Mouse (Mus musculus) neural tube, embryonic 14.5 days (tissue): Measurements from ENCODE around the gene Ddx20. TPM values are rescaled to one million over a fixed set of nuclear protein-coding genes. Genes with fewer than 3 reads are reported as not detected.
A peak's percentile ranks its signal among the peaks of the same experiment; 100 is the strongest.

Experiments used
- ATAC-seq: fragments of 200-750 bp; cut with Nextera tagmentation; 2 replicates; pipeline ENCODE4 v1.8.0; 2017; ENCODE audit warnings: low read depth, mild to moderate bottlenecking, moderate TSS enrichment, moderate library complexity
- H3K27ac ChIP-seq: fragments of 300-500 bp; sonication (generic); 2 replicates; pipeline ENCODE4 v1.5.1; 2014; ENCODE audit warnings: low read depth, mild to moderate bottlenecking, control low read depth, low read length, moderate library complexity, mixed read lengths
- H3K27me3 ChIP-seq: fragments of 300-500 bp; sonication (generic); 2 replicates; pipeline ENCODE4 v1.6.1; 2014; ENCODE audit warnings: low read length; ENCODE audit not compliant: control insufficient read depth, insufficient read depth
- H3K36me3 ChIP-seq: fragments of 300-500 bp; sonication (generic); 2 replicates; pipeline ENCODE4 v1.6.1; 2014; ENCODE audit warnings: low read length, mixed read lengths; ENCODE audit not compliant: control insufficient read depth, insufficient read depth
- H3K4me1 ChIP-seq: fragments of 300-500 bp; sonication (generic); 2 replicates; pipeline ENCODE4 v1.6.1; 2014; ENCODE audit warnings: low read length; ENCODE audit not compliant: control insufficient read depth, insufficient read depth
- H3K4me2 ChIP-seq: fragments of 300-500 bp; sonication (generic); 2 replicates; pipeline ENCODE4 v1.6.1; 2014; ENCODE audit warnings: mild to moderate bottlenecking, low read depth, low read length, control low read depth
- H3K4me3 ChIP-seq: fragments of 300-500 bp; sonication (generic); 2 replicates; pipeline ENCODE4 v1.5.1; 2014; ENCODE audit warnings: low read depth, low read length, control low read depth, mixed read lengths
- H3K9ac ChIP-seq: fragments of 300-500 bp; sonication (generic); replicated peaks from 2 replicates; pipeline ENCODE4 v1.6.1; 2014; ENCODE audit warnings: low read depth, mild to moderate bottlenecking, control low read depth, low read length, mixed read lengths
- H3K9me3 ChIP-seq: fragments of 300-500 bp; sonication (generic); 2 replicates; pipeline ENCODE4 v1.6.1; 2016; ENCODE audit warnings: low read length; ENCODE audit not compliant: control insufficient read depth
- WGBS: fragments of 180-500 bp; shearing (Covaris S2); extraction: QIAGEN DNeasy Blood & Tissue Kit; methylation state at CpG from one replicate; pipeline ENCODE4 v1.1.7; 2014; 5-methylcytosine and 5-hydroxymethylcytosine counted together
- polyA plus RNA-seq: library from polyadenylated mRNA; unstranded; fragments of >200 nt; fragmentation: Nextera tagmentation; extraction: Ambion mirVana; gene quantifications from 2 replicates; pipeline ENCODE4 v1.2.1, GENCODE M21; 2014

The Ddx20 gene
- 22.2 and 25.7 TPM in 2 replicates for polyA plus RNA-seq

DNA sequence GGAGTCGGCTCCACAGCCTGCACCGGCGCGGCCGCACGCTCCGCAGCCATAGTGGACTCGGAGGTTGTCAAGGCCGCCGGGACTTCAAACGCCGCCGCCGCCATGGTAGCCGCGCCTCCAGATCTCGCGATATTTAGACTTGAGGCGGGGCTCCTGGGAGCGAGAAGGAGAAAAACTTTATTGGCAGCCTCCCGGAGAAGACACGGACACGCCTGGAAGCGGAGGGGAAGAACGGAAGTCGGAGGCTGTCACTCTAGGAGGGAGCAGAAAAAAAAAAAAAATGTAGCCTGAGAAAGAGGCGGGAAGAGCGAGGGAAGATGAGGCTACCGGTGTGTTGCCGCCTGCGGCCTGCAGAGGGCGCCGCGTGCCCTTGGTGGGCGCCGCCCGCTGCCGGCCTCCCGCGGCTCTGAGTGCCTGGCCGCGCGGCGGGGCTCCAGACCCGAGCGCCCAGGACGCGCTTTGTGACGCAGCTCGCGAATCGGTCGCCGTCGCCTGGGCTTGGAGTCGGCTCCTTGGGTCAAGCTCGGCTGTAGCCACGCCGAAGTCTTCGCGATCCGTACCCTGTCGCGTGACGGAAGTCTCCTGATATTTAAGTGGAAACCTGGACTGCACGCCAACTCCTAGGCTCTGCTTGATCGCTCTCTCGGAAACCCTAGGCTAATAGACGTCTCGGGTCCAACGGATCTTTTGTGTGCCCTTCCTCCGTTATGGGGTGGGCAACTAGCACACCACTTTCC, at the start of gene Ddx20:
Gene Ddx20, minus strand, starts transcription at position 251 of the 737 bp plus-strand sequence.
- H3K27me3 ChIP-seq, result no peaks in the 10 kb centered on the region; the same call in 1 of the 2 replicates
- H3K4me3 ChIP-seq, result peak within 1 kb of the TSS; percentile 90
- H3K4me1 ChIP-seq, result peaks cover 8% of the 10 kb centered on the region
- no peaks in the 10 kb centered on the region for H3K9me3 ChIP-seq
- WGBS, result under 1% methylated on average over 72 of the region's 72 CpGs
- peak; percentile 97 for ATAC-seq
- H3K27ac ChIP-seq, result peak within 1 kb of the TSS; percentile 81
- peak within 1 kb of the TSS; percentile 86 for H3K9ac ChIP-seq
- peak within 1 kb of the TSS; percentile 82 for H3K4me2 ChIP-seq
- H3K36me3 ChIP-seq, result peaks cover 9% of the 10 kb centered on the region; the same call in 1 of the 2 replicates

DNA sequence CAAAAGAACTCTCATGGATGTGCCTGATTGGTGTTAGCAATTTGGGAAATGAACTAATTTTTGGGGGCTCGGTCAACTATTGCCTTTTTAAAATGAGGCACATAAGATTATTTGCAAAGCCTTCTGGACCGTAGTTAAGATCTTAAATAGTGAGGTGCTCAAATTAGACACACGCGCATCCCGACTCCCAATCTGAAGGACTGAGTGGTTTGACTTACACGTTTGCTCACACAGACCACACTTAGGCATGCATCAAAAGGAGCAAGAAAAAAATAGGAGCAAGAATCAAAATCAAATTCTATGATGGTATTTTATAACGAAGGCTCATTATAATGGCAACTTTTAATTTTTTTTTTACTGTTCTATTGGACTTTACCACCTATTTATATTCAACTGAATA, 49.7 kb upstream of the Ddx20 start:
- H3K9me3 ChIP-seq, result no peaks in the 10 kb centered on the region
- ATAC-seq, result no peak
- 96% methylated on average over 7 of the region's 7 CpGs for WGBS

DNA sequence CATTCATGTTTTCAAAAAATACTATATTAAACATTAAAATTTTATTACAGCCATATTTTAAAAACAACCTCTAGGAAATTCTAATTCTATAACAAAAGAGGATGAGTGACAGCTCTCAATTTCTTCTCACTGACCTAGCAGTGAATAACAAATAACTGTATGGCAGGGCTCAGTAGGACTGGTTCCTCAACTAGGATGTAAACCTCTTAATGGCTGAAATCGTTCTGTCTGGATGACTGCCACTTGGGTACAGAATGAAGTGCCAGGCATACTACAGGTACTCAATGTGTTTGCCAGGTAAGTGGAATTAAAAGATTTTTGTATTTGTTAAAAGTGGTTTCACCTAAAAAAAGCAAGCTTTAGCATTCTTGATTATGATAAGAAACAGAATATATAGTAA, 48.8 kb upstream of the Ddx20 start:
- ATAC-seq, result no peak
- no peaks in the 10 kb centered on the region for H3K4me1 ChIP-seq
- 95% methylated on average over 1 of the region's 1 CpGs for WGBS
- H3K27ac ChIP-seq, result no peak overlapping the region
- H3K27me3 ChIP-seq, result no peaks in the 10 kb centered on the region
- H3K36me3 ChIP-seq, result peaks cover 1% of the 10 kb centered on the region; the same call in 1 of the 2 replicates
- H3K9me3 ChIP-seq, result no peaks in the 10 kb centered on the region
- H3K4me3 ChIP-seq, result no peak overlapping the region
- H3K4me2 ChIP-seq, result no peak overlapping the region
- H3K9ac ChIP-seq, result no peak overlapping the region

More for the DNA sequence above, 49.7 kb upstream of the Ddx20 start:
- Histone ChIP-seq H3K27ac (no peak overlapping the region), H3K36me3 (no peaks in the 10 kb centered on the region; the same call in 1 of the 2 replicates), H3K27me3 (no peaks in the 10 kb centered on the region), H3K9ac (no peak overlapping the region), H3K4me1 (no peaks in the 10 kb centered on the region), H3K4me3 (no peak overlapping the region), H3K4me2 (no peak overlapping the region)

DNA sequence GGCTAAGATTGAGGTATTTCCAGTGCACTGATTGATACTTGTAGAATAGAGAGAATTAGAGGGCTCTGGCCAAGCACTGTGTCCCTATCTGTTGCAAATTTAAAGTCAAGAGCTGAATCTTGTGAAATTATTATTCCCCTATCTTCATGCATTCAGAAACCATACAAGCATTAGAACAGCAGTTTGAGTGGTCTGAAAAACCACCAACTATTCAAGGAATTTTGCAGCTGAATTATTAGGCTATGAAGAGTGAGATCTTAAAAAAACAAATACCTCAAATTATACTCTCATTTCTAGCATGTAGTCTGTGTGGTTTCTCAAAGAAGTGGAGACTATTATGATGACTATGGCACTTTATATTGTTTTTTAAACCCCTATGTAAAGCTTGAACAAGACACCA, 47.9 kb upstream of the Ddx20 start:
- no peak overlapping the region for H3K4me2 ChIP-seq
- H3K4me1 ChIP-seq, result no peaks in the 10 kb centered on the region
- peaks cover 7% of the 10 kb centered on the region for H3K36me3 ChIP-seq
- no peaks in the 10 kb centered on the region for H3K9me3 ChIP-seq
- ATAC-seq, result no peak
- no peak overlapping the region for H3K4me3 ChIP-seq
- no peak overlapping the region for H3K27ac ChIP-seq
- no peaks in the 10 kb centered on the region for H3K27me3 ChIP-seq
- no peak overlapping the region for H3K9ac ChIP-seq

DNA sequence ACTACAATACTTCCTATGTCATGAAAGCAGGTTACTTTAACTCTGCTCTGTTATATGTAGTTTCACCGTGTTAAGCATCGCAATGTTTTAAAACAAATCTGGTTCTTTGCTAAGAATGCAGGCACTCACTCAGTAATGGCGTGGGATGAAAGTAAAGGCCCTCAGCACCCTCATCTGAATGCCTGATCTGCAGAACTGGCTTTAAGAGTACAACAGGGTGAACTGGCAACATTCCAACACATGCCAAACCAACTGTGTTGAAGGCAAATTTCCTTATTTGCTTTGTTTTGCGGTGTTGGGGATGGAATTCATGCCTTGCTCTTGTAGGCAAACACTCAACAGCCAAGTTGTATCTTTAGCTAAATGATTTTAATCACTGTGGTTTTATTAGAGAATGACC, 46.2 kb upstream of the Ddx20 start:
- WGBS, result 85% methylated on average over 4 of the region's 4 CpGs
- H3K9me3 ChIP-seq, result no peaks in the 10 kb centered on the region

DNA sequence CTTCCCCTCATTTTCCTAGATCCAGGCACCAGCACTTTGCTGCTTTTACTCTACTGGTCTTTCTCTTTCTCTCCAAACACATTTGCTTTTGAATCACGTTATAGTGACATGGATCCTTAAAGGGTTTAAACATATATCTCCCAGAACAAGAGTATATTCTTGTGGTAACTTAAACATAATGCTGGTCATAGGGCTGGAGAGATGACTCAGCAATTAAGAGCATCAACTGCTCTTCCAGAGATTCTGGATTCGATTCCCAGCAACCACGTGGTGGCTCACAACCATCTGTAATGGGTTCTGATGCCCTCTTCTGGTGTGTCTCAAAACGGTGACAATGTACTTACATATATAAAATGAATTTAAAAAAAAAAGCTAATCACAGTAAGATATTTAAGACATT, 45.0 kb upstream of the Ddx20 start:
- H3K4me2 ChIP-seq, result no peak overlapping the region
- 93% methylated on average over 4 of the region's 4 CpGs for WGBS
- H3K4me1 ChIP-seq, result no peaks in the 10 kb centered on the region
- no peak for ATAC-seq
- H3K27me3 ChIP-seq, result no peaks in the 10 kb centered on the region
- no peak overlapping the region for H3K27ac ChIP-seq
- no peaks in the 10 kb centered on the region for H3K9me3 ChIP-seq
- no peak overlapping the region for H3K4me3 ChIP-seq
- peaks cover 7% of the 10 kb centered on the region for H3K36me3 ChIP-seq
- no peak overlapping the region for H3K9ac ChIP-seq

More for the DNA sequence above, 46.2 kb upstream of the Ddx20 start:
- no peak for ATAC-seq
- Histone ChIP-seq H3K4me1 (no peaks in the 10 kb centered on the region), H3K4me3 (no peak overlapping the region), H3K27me3 (no peaks in the 10 kb centered on the region), H3K4me2 (no peak overlapping the region), H3K9ac (no peak overlapping the region), H3K36me3 (peaks cover 7% of the 10 kb centered on the region), H3K27ac (no peak overlapping the region)

DNA sequence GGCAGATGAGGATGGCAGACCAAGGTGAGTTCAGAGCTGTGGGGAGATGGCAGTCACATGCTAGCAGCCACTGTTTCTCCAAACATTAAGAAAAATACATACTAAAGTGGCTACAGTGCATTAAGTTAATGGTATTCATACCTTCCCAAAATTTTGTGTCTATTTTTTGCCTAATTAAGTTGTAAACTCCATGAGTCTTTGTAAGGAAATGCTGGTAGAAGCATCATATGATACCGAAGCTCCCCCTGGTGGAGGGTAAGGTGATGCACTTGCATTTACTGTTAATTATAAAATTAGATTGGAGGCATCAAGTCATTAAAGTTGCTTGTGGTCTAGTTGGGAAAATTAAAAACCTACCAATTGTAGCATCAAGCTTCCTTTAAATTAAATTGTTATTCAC, 38.7 kb upstream of the Ddx20 start:
- Histone ChIP-seq H3K4me1 (no peaks in the 10 kb centered on the region), H3K27ac (no peak overlapping the region), H3K9ac (no peak overlapping the region), H3K36me3 (peaks cover 5% of the 10 kb centered on the region; the same call in 1 of the 2 replicates), H3K4me2 (no peak overlapping the region), H3K4me3 (no peak overlapping the region), H3K9me3 (no peaks in the 10 kb centered on the region), H3K27me3 (no peaks in the 10 kb centered on the region)
- peak; percentile 41; the same call in 1 of the 2 replicates for ATAC-seq
- WGBS, result 7% methylated on average over 1 of the region's 1 CpGs

DNA sequence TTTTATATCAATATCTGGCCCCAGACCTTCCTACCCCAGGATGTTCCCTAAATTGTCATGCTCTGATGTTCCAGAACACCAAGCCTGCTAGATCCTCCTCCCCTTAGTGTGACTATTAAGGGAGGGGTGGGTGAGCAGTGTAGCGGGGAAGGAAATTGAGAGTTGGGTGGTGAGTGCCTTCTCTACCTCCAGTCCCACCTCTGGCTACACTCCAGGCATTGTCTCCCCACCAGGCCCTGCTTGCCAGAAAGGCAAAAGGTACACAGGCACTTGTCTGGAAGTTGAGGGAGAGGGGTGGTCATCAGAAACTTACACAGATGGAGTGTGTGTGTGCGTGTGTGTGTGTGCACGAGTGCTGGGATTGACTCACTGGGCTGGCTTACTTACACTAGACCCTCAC, 35.1 kb upstream of the Ddx20 start:
- Histone ChIP-seq H3K4me3 (no peak overlapping the region), H3K4me2 (no peak overlapping the region), H3K9me3 (no peaks in the 10 kb centered on the region), H3K9ac (no peak overlapping the region), H3K27ac (no peak overlapping the region), H3K4me1 (peaks cover 4% of the 10 kb centered on the region; the same call in 1 of the 2 replicates), H3K27me3 (no peaks in the 10 kb centered on the region), H3K36me3 (no peaks in the 10 kb centered on the region)
- ATAC-seq, result no peak
- 97% methylated on average over 3 of the region's 3 CpGs for WGBS

DNA sequence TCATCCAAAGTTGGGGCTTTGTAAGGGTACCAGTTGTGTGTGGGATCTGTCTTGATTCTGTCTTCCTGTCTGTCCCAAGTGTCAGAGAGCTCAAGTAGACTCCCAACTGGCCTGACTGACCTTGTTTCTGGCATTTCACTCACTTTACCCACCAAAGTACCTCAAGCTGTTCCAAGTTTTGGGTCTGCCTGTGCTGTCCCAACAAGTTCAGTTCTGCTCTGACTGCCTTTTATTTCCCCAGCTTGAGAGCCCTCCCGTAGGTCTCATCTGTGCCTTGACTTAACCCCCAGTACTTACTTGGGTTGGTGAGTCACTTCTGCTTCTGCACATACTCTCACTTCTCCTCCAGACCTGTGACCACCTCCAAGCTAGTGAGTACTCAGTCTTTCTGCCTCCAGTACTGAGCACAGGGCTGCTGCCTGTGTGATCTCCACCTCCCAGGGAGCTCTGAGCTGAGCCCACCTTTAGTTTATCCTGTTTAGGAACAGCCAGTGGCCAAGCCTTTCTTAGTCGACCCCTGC, 34.4 kb upstream of the Ddx20 start:
- Histone ChIP-seq H3K9ac (no peak overlapping the region), H3K9me3 (no peaks in the 10 kb centered on the region), H3K4me3 (no peak overlapping the region), H3K27me3 (no peaks in the 10 kb centered on the region), H3K4me1 (peaks cover 4% of the 10 kb centered on the region; the same call in 1 of the 2 replicates), H3K36me3 (no peaks in the 10 kb centered on the region), H3K27ac (no peak overlapping the region), H3K4me2 (no peak overlapping the region)
- ATAC-seq, result no peak
- 89% methylated on average over 2 of the region's 2 CpGs for WGBS
